Mouse (Mus musculus): Measurements from ENCODE around the gene Slc25a18. TPM values are rescaled to one million over a fixed set of nuclear protein-coding genes. Genes with fewer than 3 reads are reported as not detected.

The Slc25a18 gene
- polyA plus RNA-seq (2015; fragmentation: Nextera tagmentation; extraction: Ambion mirVana), result 0.06 TPM in 1 of 2 replicates, not detected in the other

GRCm38 (mm10) chr6:120773149-120773628, at the start of gene Slc25a18:
TSS of gene Slc25a18 (plus strand) at chr6:120773578.
- DNase-seq (ENCODE audit: low spot score), result no peak

GRCm38 (mm10) chr6:120725986-120726385, 47.4 kb upstream of the Slc25a18 start:
- no peak for DNase-seq (ENCODE audit: low spot score)

GRCm38 (mm10) chr6:120736011-120736410, 37.4 kb upstream of the Slc25a18 start:
- no peak for DNase-seq (ENCODE audit: low spot score)

- DNase-seq (ENCODE audit: low spot score), result peak; percentile 78
Observed at GRCm38 (mm10) chr6:120736566-120736965, 36.8 kb upstream of the Slc25a18 start.

GRCm38 (mm10) chr6:120743130-120743529, 30.2 kb upstream of the Slc25a18 start:
- DNase-seq (ENCODE audit: low spot score), result no peak

- DNase-seq (ENCODE audit: low spot score), result no peak
Observed at GRCm38 (mm10) chr6:120744266-120744665, 29.1 kb upstream of the Slc25a18 start.

GRCm38 (mm10) chr6:120746416-120746815, 27.0 kb upstream of the Slc25a18 start:
- DNase-seq (ENCODE audit: low spot score), result no peak

GRCm38 (mm10) chr6:120761151-120761550, 12.2 kb upstream of the Slc25a18 start:
- peak; percentile 87 for DNase-seq (ENCODE audit: low spot score)

GRCm38 (mm10) chr6:120769972-120770371, 3.4 kb upstream of the Slc25a18 start:
- DNase-seq (ENCODE audit: low spot score), result no peak

- no peak for DNase-seq (ENCODE audit: low spot score)
Observed at GRCm38 (mm10) chr6:120771366-120771765, 2.0 kb upstream of the Slc25a18 start.

- DNase-seq (ENCODE audit: low spot score), result no peak
Observed at GRCm38 (mm10) chr6:120772025-120772424, 1.4 kb upstream of the Slc25a18 start.

GRCm38 (mm10) chr6:120773763-120774162, 385 bp downstream of the Slc25a18 start:
- DNase-seq (ENCODE audit: low spot score), result no peak

- no peak for DNase-seq (ENCODE audit: low spot score)
Observed at GRCm38 (mm10) chr6:120776286-120776685, 2.9 kb downstream of the Slc25a18 start.

GRCm38 (mm10) chr6:120777533-120777932, 4.2 kb downstream of the Slc25a18 start:
- no peak for DNase-seq (ENCODE audit: low spot score)

GRCm38 (mm10) chr6:120778226-120778625, 4.8 kb downstream of the Slc25a18 start:
- no peak for DNase-seq (ENCODE audit: low spot score)

- DNase-seq (ENCODE audit: low spot score), result no peak
Observed at GRCm38 (mm10) chr6:120782948-120783347, 9.6 kb downstream of the Slc25a18 start.

GRCm38 (mm10) chr6:120784351-120784750, 11.0 kb downstream of the Slc25a18 start:
- no peak for DNase-seq (ENCODE audit: low spot score)

GRCm38 (mm10) chr6:120788068-120788607, 14.8 kb downstream of the Slc25a18 start:
- no peak for DNase-seq (ENCODE audit: low spot score)

GRCm38 (mm10) chr6:120788904-120789303, 15.5 kb downstream of the Slc25a18 start:
- DNase-seq (ENCODE audit: low spot score), result peak; percentile 61

- DNase-seq (ENCODE audit: low spot score), result no peak
Observed at GRCm38 (mm10) chr6:120790153-120790552, 16.8 kb downstream of the Slc25a18 start.

GRCm38 (mm10) chr6:120790717-120791116, 17.3 kb downstream of the Slc25a18 start:
- no peak for DNase-seq (ENCODE audit: low spot score)

GRCm38 (mm10) chr6:120792947-120793346, 19.6 kb downstream of the Slc25a18 start:
- DNase-seq (ENCODE audit: low spot score), result no peak

- DNase-seq (ENCODE audit: low spot score), result no peak
Observed at GRCm38 (mm10) chr6:120795422-120796086, 22.2 kb downstream of the Slc25a18 start.

Data from thymus, postnatal 0 days (tissue).